Mouse (Mus musculus): Measurements from ENCODE around the gene Usp7. TPM values are rescaled to one million over a fixed set of nuclear protein-coding genes. Genes with fewer than 3 reads are reported as not detected.

The Usp7 gene
- polyA plus RNA-seq, 1 experiment = 6.8 TPM

DNA sequence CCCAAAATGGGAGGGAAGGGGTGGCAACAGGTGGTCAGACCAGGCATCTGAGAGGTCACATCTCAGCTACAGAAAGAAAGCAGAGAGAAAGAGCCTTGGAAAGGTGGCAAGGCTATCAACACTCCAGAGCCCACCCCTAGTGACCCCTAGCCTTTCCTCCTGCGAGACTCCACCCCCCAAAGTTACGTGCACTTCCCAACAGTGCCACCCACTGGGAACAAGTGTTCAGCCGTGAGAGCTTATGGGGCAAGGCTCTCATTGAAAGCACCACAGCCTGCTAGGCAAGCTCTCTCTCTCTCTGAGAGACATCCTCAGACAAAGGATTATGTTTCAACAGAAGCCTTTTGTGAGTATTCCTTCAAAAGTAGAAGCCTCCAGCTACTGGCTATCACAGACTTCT, 2.8 kb upstream of the Usp7 start:
- no peaks in the 10 kb centered on the region for H3K36me3 ChIP-seq (ENCODE audit: control insufficient read depth)
- H3K27me3 ChIP-seq (ENCODE audit: control insufficient read depth) = peaks cover 6% of the 10 kb centered on the region
- TF ChIP-seq TAL1 (IDR thresholded peaks at IDR 0.05; ENCODE audit: low read length) = no peak
- TF ChIP-seq GATA1 (IDR thresholded peaks at IDR 0.05; ENCODE audit: low read length) = no peak
- H3K4me3 ChIP-seq (replicated peaks) = no peak overlapping the region
- H3K4me1 ChIP-seq (ENCODE audit: control insufficient read depth) = peaks cover 5% of the 10 kb centered on the region
- peaks cover 4% of the 10 kb centered on the region for H3K9me3 ChIP-seq (ENCODE audit: control insufficient read depth, low read length)

DNA sequence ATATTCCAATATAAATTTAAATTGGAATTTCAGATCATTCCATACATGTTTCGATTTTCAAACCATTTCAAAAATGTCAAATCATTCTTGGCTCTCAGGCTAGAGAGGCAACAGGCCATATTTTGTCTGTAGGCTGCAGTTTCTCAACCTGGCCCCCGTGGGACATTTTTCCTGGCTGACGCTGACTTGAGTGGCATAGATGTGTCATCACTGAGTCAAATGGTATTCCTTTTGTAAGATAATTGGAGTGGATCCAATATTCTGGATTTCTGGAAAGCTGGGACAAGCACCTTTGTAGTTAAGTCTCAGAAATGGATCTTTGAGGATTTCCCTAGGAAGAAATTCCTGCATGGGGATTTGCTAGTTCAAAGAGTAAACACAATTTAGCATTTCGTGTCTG, 1.2 kb downstream of the Usp7 start:
- Histone ChIP-seq H3K36me3 (ENCODE audit: control insufficient read depth) (no peaks in the 10 kb centered on the region), H3K4me1 (ENCODE audit: control insufficient read depth) (peaks cover 5% of the 10 kb centered on the region), H3K9me3 (ENCODE audit: control insufficient read depth, low read length) (no peaks in the 10 kb centered on the region), H3K27me3 (ENCODE audit: control insufficient read depth) (peaks cover 9% of the 10 kb centered on the region), H3K4me3 (replicated peaks) (no peak overlapping the region)
- TF ChIP-seq GATA1 (IDR thresholded peaks at IDR 0.05; ENCODE audit: low read length) (no peak), TAL1 (IDR thresholded peaks at IDR 0.05; ENCODE audit: low read length) (no peak)

DNA sequence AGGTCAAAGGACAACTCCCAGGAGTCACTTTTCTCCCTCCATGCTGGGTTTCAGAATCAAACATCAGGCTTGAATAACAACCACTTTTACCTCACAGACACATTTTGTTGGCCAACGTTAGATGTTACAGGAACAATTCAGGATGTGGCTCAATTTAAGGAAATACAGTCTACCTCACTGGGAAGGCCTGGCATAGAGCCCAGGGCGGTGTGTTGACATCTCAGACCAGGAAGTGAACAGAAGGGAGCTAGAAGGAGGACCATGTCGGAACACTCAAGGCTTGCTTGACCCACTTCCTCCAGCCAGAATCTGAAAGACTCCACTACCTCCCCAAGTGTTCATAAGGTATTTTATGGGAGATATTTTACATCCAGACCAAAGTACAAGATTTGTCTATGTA, 7.4 kb downstream of the Usp7 start:
- H3K4me3 ChIP-seq (replicated peaks) = no peak overlapping the region
- H3K27me3 ChIP-seq (ENCODE audit: control insufficient read depth) = peaks cover 14% of the 10 kb centered on the region
- H3K9me3 ChIP-seq (ENCODE audit: control insufficient read depth, low read length) = no peaks in the 10 kb centered on the region
- H3K4me1 ChIP-seq (ENCODE audit: control insufficient read depth) = peaks cover 18% of the 10 kb centered on the region
- TF ChIP-seq GATA1 (IDR thresholded peaks at IDR 0.05; ENCODE audit: low read length) = no peak
- TF ChIP-seq TAL1 (IDR thresholded peaks at IDR 0.05; ENCODE audit: low read length) = no peak
- no peaks in the 10 kb centered on the region for H3K36me3 ChIP-seq (ENCODE audit: control insufficient read depth)

DNA sequence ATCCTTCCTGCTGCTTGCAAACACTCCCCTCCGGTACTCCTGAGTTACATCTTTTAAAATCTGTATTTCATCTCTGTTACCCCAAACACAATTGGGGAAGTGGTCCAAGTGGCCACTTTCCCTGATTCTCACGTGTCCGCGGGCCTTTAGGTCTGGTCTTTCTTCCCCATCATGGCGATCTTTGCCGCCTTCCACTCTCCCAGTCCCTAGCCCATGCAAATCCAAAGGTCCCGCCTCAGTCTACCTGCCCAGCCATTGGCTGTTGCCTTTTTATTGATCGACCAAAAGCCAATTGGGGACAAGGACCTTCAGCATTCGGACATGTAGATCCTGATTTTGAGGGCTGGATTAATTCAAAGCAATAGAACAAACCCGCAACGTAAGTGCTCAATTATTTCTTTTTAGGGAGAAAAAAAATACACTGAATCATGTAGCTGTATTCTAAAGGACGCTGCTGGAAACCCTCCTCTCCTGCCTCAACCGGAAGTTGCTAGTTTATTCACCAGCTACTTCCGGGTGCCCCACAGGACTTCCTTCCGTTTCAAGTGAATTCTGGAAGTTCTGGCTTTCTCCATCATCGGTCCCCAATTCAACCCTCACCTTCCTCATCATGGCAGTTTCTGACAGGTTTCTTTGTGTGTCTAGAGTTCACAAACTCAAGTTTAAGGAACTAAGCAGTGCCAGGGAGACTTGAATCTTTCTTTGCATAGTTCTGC, 8.8 kb downstream of the Usp7 start:
- Histone ChIP-seq H3K36me3 (ENCODE audit: control insufficient read depth) (no peaks in the 10 kb centered on the region), H3K9me3 (ENCODE audit: control insufficient read depth, low read length) (no peaks in the 10 kb centered on the region), H3K4me1 (ENCODE audit: control insufficient read depth) (peaks cover 23% of the 10 kb centered on the region), H3K4me3 (replicated peaks) (no peak overlapping the region), H3K27me3 (ENCODE audit: control insufficient read depth) (peaks cover 14% of the 10 kb centered on the region)
- TF ChIP-seq TAL1 (IDR thresholded peaks at IDR 0.05; ENCODE audit: low read length) (no peak), GATA1 (IDR thresholded peaks at IDR 0.05; ENCODE audit: low read length) (no peak)

DNA sequence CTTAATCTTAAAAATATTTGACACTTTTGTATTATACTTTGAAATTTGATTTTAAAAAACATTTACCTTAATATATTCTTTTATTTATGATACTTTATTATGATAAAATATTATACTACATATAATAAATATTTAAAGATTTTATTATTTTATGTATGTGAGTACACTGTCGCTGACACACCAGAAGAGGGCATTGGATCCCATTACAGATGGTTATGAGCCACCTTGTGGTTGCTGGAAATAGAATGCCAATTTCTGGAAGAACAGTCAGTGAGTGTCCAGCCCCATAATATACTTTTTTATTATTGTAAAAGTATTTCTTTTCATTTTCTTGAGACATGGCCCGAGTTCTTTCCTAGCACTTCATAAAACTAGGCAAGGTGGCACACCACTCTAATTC, 10.4 kb downstream of the Usp7 start:
- Histone ChIP-seq H3K9me3 (ENCODE audit: control insufficient read depth, low read length) (no peaks in the 10 kb centered on the region), H3K27me3 (ENCODE audit: control insufficient read depth) (peaks cover 6% of the 10 kb centered on the region; the same call in 1 of the 2 replicates), H3K4me1 (ENCODE audit: control insufficient read depth) (peaks cover 23% of the 10 kb centered on the region), H3K4me3 (replicated peaks) (no peak overlapping the region), H3K36me3 (ENCODE audit: control insufficient read depth) (no peaks in the 10 kb centered on the region)
- TF ChIP-seq TAL1 (IDR thresholded peaks at IDR 0.05; ENCODE audit: low read length) (no peak), GATA1 (IDR thresholded peaks at IDR 0.05; ENCODE audit: low read length) (no peak)

DNA sequence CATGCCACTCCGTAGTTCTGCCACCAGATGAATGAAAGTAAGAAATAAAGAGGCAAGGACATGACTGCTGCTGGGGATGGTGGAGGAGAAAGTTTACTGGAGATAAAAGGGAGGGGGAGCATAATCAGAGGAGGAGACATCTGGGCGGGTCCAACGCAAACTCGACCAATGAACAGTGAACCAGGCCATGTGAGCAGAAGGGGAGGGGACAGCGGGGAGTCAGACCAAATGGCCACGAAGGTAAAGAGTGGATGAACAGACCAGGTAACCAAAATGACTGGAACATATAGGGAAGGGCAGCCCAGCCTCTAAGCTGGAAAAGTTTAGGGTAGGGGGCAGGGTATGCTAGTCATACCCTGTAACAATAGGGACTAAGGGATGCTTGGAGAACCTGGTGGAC, 10.9 kb downstream of the Usp7 start:
- H3K4me3 ChIP-seq (replicated peaks) = no peak overlapping the region
- TF ChIP-seq TAL1 (IDR thresholded peaks at IDR 0.05; ENCODE audit: low read length) (no peak), GATA1 (IDR thresholded peaks at IDR 0.05; ENCODE audit: low read length) (no peak)

DNA sequence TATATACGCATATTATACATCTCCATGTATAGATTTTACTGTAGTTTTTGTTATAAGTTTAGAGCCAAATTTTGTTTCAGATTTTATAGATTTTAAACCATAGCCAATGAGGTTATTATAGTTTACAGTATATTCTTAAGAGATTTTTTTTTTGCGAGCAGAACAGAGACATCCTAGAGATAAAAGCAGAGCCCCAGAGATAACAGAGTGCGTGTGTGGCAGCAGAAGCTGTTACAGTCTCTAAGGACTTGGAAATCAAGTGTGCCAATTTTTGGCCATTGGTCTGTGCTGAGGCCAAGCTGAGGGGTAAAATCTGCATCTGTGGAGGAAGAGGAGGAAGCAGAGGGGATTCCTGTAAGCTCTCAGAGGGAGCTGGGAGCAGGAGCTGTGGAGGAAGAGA, 11.9 kb downstream of the Usp7 start:
- Histone ChIP-seq H3K36me3 (ENCODE audit: control insufficient read depth) (no peaks in the 10 kb centered on the region), H3K9me3 (ENCODE audit: control insufficient read depth, low read length) (no peaks in the 10 kb centered on the region), H3K4me1 (ENCODE audit: control insufficient read depth) (peaks cover 23% of the 10 kb centered on the region), H3K4me3 (replicated peaks) (no peak overlapping the region), H3K27me3 (ENCODE audit: control insufficient read depth) (peaks cover 8% of the 10 kb centered on the region; the same call in 1 of the 2 replicates)
- TF ChIP-seq GATA1 (IDR thresholded peaks at IDR 0.05; ENCODE audit: low read length) (no peak), TAL1 (IDR thresholded peaks at IDR 0.05; ENCODE audit: low read length) (no peak)

More for the DNA sequence above, 10.9 kb downstream of the Usp7 start:
- H3K27me3 ChIP-seq (ENCODE audit: control insufficient read depth) = peaks cover 5% of the 10 kb centered on the region; the same call in 1 of the 2 replicates
- no peaks in the 10 kb centered on the region for H3K9me3 ChIP-seq (ENCODE audit: control insufficient read depth, low read length)
- H3K4me1 ChIP-seq (ENCODE audit: control insufficient read depth) = peaks cover 23% of the 10 kb centered on the region
- no peaks in the 10 kb centered on the region for H3K36me3 ChIP-seq (ENCODE audit: control insufficient read depth)

DNA sequence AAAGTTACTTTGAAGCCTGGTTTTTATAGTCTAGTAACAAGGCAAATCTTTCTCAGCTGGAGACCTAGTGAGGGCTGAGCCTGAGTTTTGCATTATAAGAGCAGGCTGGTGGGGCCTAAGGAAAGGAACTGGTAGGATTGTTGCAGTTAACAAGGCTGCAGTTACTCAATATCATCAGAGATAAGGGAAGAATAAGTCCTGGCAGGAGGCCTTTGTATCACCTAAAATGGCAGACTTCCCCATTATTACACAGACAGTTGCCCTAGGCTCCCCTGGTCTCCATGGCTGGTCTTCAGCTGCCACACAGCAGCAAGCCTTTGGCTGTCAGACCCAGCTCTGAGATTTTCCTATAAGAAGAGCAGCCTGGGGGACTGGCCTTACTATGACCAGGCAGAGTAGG, 13.4 kb downstream of the Usp7 start:
- Histone ChIP-seq H3K36me3 (ENCODE audit: control insufficient read depth) (no peaks in the 10 kb centered on the region), H3K4me1 (ENCODE audit: control insufficient read depth) (peaks cover 23% of the 10 kb centered on the region), H3K4me3 (replicated peaks) (no peak overlapping the region), H3K27me3 (ENCODE audit: control insufficient read depth) (peaks cover 16% of the 10 kb centered on the region), H3K9me3 (ENCODE audit: control insufficient read depth, low read length) (no peaks in the 10 kb centered on the region)
- no peak for TF ChIP-seq GATA1 (IDR thresholded peaks at IDR 0.05; ENCODE audit: low read length)
- no peak for TF ChIP-seq TAL1 (IDR thresholded peaks at IDR 0.05; ENCODE audit: low read length)

DNA sequence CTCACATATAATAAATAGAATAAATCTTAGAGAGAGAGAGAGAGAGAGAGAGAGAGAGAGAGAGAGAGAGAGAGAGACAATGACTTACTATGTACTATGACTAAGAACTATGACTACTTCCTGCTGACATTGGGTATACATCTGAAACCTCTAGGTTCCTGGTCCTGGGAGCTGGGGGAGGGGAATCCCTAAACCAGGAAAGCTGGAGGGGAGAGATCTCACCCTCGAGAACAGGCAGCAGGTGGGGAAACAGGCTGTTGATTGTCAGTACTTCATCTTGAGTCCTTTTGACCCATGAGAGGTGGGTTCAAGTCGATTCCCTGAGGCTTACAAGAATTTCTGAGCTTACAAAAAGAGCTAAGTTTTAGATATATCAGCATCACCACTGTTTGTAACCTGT, 14.9 kb downstream of the Usp7 start:
- H3K9me3 ChIP-seq (ENCODE audit: control insufficient read depth, low read length) = no peaks in the 10 kb centered on the region
- no peaks in the 10 kb centered on the region for H3K36me3 ChIP-seq (ENCODE audit: control insufficient read depth)
- peaks cover 20% of the 10 kb centered on the region for H3K4me1 ChIP-seq (ENCODE audit: control insufficient read depth)
- H3K4me3 ChIP-seq (replicated peaks) = no peak overlapping the region
- no peak for TF ChIP-seq GATA1 (IDR thresholded peaks at IDR 0.05; ENCODE audit: low read length)
- no peak for TF ChIP-seq TAL1 (IDR thresholded peaks at IDR 0.05; ENCODE audit: low read length)
- H3K27me3 ChIP-seq (ENCODE audit: control insufficient read depth) = peaks cover 19% of the 10 kb centered on the region

DNA sequence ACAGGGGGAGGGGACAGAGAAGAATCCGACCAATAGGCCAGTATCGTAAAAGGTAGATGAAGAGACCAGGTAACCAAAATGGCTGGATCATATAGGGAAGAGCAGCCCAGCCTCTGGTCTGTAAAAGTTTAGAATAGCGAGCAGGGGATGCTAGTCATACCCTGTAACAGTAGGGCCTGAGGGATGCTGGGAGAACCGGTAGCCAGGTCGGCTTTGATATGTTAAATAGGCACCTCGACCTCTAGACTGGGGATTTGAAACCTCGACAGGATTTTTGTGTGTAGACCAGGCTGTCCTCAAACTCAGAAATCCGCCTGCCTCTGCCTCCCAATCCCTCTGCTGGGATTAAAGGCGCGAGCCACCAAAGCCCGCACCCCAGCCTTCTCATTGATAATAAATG, 15.5 kb downstream of the Usp7 start:
- no peak overlapping the region for H3K4me3 ChIP-seq (replicated peaks)
- no peak for TF ChIP-seq GATA1 (IDR thresholded peaks at IDR 0.05; ENCODE audit: low read length)
- no peak for TF ChIP-seq TAL1 (IDR thresholded peaks at IDR 0.05; ENCODE audit: low read length)
- no peaks in the 10 kb centered on the region for H3K36me3 ChIP-seq (ENCODE audit: control insufficient read depth)
- H3K27me3 ChIP-seq (ENCODE audit: control insufficient read depth) = peaks cover 24% of the 10 kb centered on the region
- H3K4me1 ChIP-seq (ENCODE audit: control insufficient read depth) = peaks cover 24% of the 10 kb centered on the region
- H3K9me3 ChIP-seq (ENCODE audit: control insufficient read depth, low read length) = no peaks in the 10 kb centered on the region
